Mouse (Mus musculus) megakaryocyte, embryonic 14.5 days (primary cell): ENCODE results near the gene Wipi1. TPM values are rescaled to one million over a fixed set of nuclear protein-coding genes. Genes with fewer than 3 reads are reported as not detected.

Source experiments
- H3K27me3 ChIP-seq: replicated peaks from 2 replicates; pipeline ENCODE3; 2012; ENCODE audit warnings: inconsistent platforms
- H3K36me3 ChIP-seq: replicated peaks from 2 replicates; pipeline ENCODE3; 2012; ENCODE audit warnings: low read length, inconsistent platforms, mixed read lengths
- H3K4me1 ChIP-seq: 2 replicates; pipeline ENCODE4 v1.6.1; 2012; ENCODE audit warnings: inconsistent platforms
- H3K4me3 ChIP-seq: replicated peaks from 2 replicates; pipeline ENCODE3; 2012; ENCODE audit warnings: moderate library complexity, mild to moderate bottlenecking, inconsistent platforms
- H3K9me3 ChIP-seq: 2 replicates; pipeline ENCODE4 v1.6.1; 2012; ENCODE audit warnings: inconsistent platforms
- FLI1 ChIP-seq: IDR thresholded peaks from 2 replicates; pipeline ENCODE4 v1.6.1; 2012; ENCODE audit warnings: low read length, inconsistent platforms, mixed read lengths
- GATA1 ChIP-seq: IDR thresholded peaks from 3 replicates; pipeline ENCODE4 v1.6.1; 2012; ENCODE audit warnings: mixed read lengths, low read length, inconsistent platforms, borderline replicate concordance
- polyA plus RNA-seq: library from polyadenylated mRNA; stranded (reverse); fragments of >175 nt; gene quantifications from 2 replicates; pipeline ENCODE4 v1.2.3, GENCODE M21; 2012; ENCODE audit warnings: low replicate concordance; ENCODE audit not compliant: insufficient read depth

Gene Wipi1
- polyA plus RNA-seq, 1 experiment: 44.1 TPM

DNA sequence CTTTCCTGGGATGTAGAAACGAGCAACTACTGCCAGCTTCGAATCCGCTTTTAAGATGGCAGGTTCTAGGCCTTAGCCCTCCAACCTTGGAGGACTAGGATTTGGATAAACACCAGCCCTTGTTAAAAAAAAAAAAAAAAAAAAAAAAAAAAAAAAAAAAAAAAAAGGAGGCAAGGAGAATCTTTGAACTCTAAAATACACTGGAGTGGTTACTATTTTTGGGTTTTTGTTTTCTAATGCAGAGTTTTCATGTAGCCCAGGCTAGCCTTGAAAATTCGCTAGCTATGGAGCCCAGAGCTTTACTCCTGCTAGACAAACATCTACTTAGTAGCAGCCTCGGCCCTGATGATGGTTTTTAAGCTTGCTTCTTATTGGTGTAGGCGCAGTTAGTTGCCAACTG is 4.2 kb downstream of the Wipi1 start:
- peaks cover 48% of the 10 kb centered on the region for H3K36me3 ChIP-seq
- no peaks in the 10 kb centered on the region for H3K9me3 ChIP-seq
- no peak overlapping the region for H3K4me3 ChIP-seq
- H3K4me1 ChIP-seq: peaks cover 32% of the 10 kb centered on the region
- TF ChIP-seq GATA1 (no peak), FLI1 (no peak)
- H3K27me3 ChIP-seq: no peaks in the 10 kb centered on the region

DNA sequence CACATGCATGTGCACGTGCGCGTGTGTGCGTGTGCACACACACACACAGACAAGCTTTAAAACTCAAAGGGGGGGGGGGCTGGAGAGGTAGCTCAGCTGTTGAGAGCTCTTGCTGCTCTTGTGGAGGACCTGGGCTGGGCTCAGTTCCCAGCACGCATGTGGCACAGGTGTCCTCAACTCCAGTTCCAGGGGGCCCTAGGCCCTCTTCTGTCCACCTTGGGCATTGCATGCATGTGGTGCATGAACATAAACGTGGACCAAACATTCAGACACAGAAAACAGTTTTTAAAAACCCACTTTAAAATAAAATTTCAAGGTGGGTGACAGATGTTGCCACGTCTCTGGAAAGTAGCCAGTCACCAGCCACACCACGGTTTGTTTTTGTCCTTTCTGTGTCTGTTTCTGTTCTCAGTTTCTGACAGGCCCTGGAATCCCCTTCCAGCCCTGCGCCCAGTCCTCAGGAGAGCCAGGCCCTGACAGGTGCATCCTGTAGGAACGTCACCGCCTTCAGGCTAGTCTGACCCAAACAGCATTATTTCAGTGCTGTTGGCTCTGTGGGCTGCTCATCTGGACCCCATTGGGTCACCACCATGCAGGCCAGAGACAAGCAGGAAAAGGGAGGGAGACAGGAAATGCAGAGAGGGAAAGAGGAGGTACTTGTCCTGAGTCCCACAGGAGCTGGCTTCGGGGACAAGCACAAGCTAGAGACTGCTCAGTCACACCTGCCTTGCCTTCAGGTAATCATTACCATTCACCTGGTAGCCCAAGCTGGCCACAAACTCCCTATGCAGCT is 12.8 kb downstream of the Wipi1 start:
- peaks cover 19% of the 10 kb centered on the region for H3K4me1 ChIP-seq
- no peak overlapping the region for H3K4me3 ChIP-seq
- peaks cover 12% of the 10 kb centered on the region for H3K9me3 ChIP-seq
- TF ChIP-seq FLI1 (no peak), GATA1 (no peak)
- H3K27me3 ChIP-seq: no peaks in the 10 kb centered on the region
- H3K36me3 ChIP-seq: peaks cover 99% of the 10 kb centered on the region

DNA sequence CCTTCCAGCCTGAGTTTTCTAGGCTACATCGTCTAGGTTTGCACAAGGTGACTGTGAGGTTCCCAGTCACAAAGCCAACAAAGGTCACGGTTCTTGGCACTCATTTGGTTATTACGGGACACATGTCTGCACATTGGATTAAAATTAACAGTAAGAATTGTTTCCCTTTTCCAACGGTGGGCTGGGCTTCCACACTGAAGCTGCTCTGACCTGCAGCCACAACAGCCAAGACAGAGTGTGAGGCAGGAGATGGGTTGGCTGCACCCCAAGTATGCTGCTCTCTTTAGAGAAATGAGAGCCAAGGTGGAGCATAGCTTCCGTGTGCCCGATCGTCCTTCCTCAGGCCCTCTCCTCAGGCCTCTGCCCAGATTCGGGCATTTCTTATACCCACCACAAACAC is 17.0 kb downstream of the Wipi1 start:
- Histone ChIP-seq H3K9me3 (no peaks in the 10 kb centered on the region), H3K27me3 (no peaks in the 10 kb centered on the region), H3K4me1 (peaks cover 35% of the 10 kb centered on the region), H3K4me3 (no peak overlapping the region), H3K36me3 (peaks cover 91% of the 10 kb centered on the region)
- TF ChIP-seq GATA1 (no peak), FLI1 (no peak)

DNA sequence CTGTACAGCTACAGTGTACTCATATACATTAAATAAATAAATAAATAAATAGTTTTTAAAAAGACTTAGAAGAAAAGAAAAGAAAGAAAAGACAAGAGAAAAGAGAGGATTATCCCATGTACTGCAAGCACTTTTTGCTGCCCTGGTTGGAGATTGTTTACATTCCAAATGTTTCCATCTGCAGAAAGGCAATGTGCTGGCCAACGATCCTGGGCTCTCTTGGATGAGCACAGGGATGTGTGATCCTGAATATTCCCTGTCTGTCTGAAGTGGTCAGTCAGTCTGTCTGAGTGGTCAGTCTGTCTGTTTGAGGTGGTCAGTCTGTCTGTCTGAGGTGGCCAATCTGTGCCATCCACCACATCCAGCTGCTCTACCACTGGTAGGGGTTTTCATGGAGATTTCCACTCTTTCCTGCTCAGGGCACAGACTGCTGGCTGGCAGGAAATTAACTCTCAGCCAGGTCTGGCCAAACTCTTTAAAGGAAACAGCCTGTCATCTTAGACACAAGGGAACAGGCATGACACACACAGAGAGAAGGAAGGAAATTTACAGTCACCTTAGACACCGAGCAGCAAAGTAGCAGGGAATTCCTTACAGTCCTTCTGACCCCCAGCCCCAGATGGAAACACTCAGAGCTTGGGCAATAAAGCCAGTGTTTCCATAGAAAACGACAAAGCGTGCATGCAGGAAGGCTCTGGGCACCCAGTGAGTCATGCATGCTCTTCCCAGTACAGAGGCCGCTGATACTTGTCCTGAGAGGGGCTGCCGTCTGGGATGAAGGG is 18.4 kb downstream of the Wipi1 start:
- H3K27me3 ChIP-seq: no peaks in the 10 kb centered on the region
- H3K4me1 ChIP-seq: peaks cover 42% of the 10 kb centered on the region
- H3K4me3 ChIP-seq: no peak overlapping the region
- peaks cover 91% of the 10 kb centered on the region for H3K36me3 ChIP-seq
- H3K9me3 ChIP-seq: no peaks in the 10 kb centered on the region
- TF ChIP-seq FLI1: no peak
- TF ChIP-seq GATA1: no peak

DNA sequence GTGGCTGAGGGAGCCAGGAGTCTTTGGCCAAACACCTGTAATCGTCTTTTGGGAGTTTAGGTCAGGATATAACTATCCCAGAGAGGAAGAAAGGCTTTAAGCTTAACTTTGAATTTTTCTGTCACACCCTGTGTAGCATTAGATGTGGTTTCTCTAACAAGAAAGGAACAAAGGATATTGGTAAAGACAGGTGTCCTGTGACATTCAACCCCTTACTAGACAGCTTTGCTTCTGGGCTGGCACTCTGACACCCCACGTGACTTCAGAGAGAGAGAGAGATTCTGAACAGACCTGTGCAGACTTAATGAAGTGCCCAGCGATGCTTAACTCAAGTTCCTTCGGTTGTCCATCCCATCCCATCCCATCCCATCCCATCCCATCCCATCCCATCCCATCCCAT is 20.3 kb downstream of the Wipi1 start:
- no peak overlapping the region for H3K4me3 ChIP-seq
- no peaks in the 10 kb centered on the region for H3K9me3 ChIP-seq
- peaks cover 88% of the 10 kb centered on the region for H3K36me3 ChIP-seq
- TF ChIP-seq FLI1 (no peak), GATA1 (no peak)
- H3K4me1 ChIP-seq: peaks cover 61% of the 10 kb centered on the region
- H3K27me3 ChIP-seq: no peaks in the 10 kb centered on the region

DNA sequence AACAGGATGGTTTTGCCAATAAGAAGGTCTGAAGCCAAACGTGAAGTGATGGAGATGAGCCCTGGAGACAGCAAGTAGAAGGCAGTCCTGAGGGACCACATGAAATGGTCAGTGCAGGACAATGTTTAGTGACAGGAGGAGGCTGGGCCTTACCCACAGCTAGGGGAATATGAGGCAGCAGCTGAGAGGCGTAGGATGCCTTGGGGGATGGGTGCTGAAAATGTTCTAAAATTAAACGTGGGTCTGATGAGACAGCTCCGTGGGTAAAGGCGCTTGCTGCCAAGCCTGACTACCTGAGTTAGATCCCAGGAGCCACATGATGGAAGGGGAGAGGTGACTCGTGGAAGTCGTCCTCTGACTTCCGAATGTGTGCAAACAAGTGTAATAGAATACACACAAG is 21.8 kb downstream of the Wipi1 start:
- H3K27me3 ChIP-seq: no peaks in the 10 kb centered on the region
- H3K4me3 ChIP-seq: no peak overlapping the region
- no peaks in the 10 kb centered on the region for H3K9me3 ChIP-seq
- H3K36me3 ChIP-seq: peaks cover 82% of the 10 kb centered on the region
- H3K4me1 ChIP-seq: peaks cover 75% of the 10 kb centered on the region
- no peak for TF ChIP-seq GATA1

DNA sequence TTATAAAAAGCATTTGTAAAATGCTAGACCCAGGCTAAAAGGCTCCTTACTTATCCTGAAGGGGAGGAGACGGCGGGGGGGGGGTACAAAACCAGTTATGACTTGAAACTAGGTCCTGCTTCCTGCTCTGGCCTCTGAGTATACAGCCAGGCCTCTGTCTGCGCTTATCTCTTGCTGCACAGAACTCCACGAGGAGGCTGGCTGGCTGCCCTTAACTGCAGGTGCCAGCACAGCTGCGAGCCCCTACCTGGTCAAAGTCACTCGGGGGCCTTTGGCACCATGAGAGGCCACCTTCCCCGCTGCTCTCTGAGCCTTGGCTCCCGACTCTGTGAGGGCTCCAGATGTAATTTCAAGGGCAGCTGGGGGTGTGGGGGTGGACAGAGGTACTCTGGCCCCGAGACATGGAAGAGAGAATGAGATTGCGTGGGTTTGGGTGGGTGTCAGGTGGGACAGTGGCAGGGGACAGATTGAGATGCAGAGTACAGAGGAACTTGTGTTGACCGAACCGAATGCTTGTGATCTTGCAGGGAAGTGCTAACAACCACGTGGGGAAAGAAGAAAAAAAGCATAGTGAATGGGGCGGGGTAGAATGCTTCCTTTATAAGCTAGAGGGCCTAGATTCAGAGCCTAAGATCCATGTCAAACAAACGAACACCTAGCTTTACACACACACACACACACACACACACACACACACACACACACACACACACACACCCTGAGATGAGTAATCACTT is 24.0 kb downstream of the Wipi1 start:
- Histone ChIP-seq H3K27me3 (no peaks in the 10 kb centered on the region), H3K36me3 (peaks cover 85% of the 10 kb centered on the region), H3K9me3 (no peaks in the 10 kb centered on the region), H3K4me3 (peak overlapping the region; percentile 74), H3K4me1 (peaks cover 71% of the 10 kb centered on the region)
- TF ChIP-seq GATA1 (no peak), FLI1 (no peak)

DNA sequence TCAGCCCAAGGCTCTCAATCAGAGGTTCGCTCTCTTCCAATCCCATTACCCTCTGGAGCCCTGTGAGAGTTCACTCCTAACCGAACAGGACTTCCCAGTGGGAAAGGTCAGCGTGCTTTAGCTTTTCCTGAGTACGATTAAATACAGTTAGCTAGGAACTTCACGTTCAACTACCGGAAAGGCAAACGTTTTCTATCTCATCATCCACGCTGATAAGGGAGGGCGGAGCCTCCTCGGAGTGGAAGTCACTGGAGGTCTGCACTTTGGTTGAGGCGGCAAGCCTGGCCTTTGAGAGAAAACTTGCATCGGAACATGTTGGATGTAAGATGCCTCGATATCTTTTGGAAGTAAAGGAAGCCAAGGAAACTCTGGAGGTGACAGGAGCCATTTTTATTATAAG is 24.7 kb downstream of the Wipi1 start:
- no peak for TF ChIP-seq FLI1
- Histone ChIP-seq H3K4me3 (no peak overlapping the region), H3K9me3 (no peaks in the 10 kb centered on the region), H3K4me1 (peaks cover 66% of the 10 kb centered on the region), H3K36me3 (peaks cover 85% of the 10 kb centered on the region), H3K27me3 (no peaks in the 10 kb centered on the region)

DNA sequence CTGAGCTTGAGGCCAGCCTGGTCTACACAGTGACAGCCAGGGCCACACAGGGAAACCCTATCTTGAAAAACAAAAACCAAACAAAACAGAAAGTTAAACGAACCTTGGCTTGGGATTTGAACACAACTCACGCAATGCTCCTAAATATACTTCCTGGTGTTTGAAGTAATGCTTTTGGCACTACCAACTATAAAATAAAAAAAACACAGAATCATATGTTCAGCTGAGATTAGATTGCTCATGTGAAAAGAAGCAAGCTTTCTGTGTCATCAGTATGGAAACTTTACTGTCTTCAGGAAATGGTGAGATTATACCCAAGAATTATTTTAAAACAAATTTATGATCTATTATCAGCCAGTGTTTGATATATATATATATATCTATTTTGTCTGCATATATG is 25.3 kb downstream of the Wipi1 start:
- Histone ChIP-seq H3K4me3 (no peak overlapping the region), H3K4me1 (peaks cover 66% of the 10 kb centered on the region), H3K36me3 (peaks cover 87% of the 10 kb centered on the region), H3K27me3 (no peaks in the 10 kb centered on the region), H3K9me3 (no peaks in the 10 kb centered on the region)
- TF ChIP-seq FLI1: no peak
- no peak for TF ChIP-seq GATA1
